Mouse (Mus musculus): ENCODE measurements around the gene Ttc25. TPM values are rescaled to one million over a fixed set of nuclear protein-coding genes. Genes with fewer than 3 reads are reported as not detected.

The Ttc25 gene
- 0.13 TPM for polyA plus RNA-seq (2017; shearing (Covaris generic))

DNA sequence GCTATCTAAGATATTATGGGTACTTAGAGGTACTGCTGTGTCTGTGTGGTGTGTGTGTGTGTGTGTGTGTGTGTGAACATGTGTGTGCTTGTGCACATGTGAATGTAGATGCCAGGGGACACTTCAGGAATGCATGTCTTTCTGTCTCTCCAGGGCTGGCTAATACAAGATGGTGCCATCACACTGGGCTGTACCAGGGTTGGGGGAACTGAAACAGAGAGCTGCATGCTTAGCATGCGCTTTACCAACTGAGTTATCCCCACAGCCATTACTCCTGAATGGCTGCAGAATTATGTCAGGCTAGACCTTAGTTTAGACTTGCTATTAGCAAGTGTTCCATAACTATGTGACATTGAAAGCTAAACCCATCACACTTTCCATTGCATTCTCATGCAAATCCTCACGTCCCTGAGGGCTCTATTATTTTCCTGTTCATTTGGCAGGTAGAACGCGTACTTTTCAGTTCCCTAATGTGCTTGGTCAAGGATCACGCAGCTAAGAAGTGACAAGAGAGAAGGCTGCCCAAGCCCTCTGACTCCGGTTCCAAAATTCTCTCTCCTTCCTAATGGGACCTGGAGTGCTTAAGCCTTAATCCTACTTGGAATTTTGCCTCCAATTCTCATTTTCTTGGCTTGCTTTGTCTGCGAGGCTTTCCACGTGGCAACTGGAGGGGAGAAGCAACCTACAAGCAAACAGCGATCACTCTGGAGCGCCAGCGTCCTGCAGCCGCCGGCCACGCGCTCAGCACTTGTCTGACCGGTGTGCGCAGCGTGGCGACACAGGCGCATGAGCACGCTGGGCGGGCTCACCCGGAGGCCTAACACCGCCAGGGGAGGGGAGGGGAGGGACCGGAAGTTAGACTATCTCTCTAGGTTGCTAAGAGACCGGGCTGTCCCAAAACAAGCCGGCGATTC lies at the start of gene Ttc25:
Gene Ttc25, plus strand, starts transcription at position 776 of the 914 bp plus-strand sequence.

DNA sequence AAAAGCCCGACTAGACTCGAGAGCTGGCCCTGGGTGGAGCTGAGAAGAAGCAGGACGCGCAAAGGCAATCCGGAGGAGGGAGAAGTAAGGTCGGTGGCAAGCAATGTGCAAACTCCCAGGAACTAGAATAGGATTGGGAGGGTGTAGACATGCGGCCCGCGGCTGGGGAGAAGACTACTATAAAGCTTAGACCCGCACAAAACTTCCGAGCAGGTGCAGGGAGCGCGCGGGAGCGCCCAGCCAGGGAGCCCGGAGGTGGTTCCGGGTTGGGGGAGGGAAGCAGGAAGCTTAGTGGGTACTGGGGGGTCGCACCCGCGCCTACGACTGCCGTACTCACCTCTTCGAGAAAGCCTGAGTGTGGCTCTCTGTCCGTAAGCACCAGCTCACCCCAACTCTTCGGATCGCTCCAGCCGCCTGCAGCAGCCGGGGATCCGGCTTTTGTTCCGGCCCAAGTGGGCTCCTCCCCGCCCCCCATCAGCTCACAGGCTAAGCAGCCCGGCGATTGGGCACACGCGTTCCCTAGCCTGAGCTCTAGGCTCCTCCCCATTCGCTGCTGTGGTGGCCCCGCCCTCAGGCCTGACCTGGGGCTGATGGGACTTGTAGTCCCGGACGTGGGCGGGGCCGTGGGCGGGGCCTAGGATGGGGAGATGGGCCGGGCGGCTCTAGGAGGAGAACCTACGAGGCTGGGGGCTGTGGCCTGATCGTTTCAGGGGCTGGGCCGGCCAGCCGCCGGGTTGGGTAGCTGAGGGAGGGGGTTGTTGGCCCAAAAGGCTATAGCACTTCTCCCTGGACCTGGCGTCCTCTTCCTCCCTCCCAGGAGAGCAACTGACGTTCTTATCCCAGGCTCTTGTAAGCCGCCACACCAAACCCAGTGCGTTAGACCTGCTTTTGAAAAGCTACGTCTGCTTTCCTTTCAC lies 17.7 kb upstream of the Ttc25 start, which contains the start of gene Acly:
Gene Acly, minus strand, starts transcription at position 543 of the 917 bp plus-strand sequence.

DNA sequence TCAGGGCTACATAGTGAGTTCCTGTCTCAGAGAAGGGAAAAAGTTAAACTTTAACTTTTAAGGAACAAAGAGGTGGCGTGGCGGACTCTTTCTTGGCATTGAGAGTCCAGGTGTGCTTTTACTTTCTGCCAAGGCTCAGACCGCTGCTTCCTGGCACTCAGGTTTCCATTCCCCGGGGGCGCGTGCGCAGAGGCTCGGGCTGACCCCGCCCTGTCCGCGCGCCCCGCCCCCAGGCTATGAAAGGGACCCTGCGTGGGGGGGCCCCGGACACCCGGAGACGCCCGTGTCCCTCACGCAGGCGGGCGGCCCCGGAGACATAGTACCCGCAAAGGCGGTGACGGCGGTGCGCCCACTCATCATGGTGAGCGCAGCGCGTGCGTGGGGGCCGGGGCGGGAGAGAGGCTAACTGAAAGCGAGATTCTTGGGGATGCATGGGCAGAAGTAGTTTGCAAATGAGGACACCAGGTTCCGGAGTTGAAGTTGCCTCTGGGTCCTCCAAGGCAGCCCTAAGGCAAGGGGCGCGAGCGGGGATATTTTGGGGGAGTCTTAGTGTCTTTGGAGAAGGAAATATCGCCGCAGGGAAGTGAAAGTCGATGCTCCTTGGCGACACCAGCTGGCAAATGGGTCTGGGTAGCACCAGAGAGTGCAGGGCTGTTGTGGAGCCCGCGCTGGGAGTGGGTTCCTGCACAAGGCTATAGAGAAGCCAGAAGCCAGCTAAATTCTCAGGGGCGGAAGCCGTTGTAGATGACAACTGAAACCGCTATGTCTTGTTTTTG lies 29.5 kb downstream of the Ttc25 start, which contains the start of gene Cnp:
Gene Cnp, plus strand, starts transcription at position 197 of the 776 bp plus-strand sequence.

DNA sequence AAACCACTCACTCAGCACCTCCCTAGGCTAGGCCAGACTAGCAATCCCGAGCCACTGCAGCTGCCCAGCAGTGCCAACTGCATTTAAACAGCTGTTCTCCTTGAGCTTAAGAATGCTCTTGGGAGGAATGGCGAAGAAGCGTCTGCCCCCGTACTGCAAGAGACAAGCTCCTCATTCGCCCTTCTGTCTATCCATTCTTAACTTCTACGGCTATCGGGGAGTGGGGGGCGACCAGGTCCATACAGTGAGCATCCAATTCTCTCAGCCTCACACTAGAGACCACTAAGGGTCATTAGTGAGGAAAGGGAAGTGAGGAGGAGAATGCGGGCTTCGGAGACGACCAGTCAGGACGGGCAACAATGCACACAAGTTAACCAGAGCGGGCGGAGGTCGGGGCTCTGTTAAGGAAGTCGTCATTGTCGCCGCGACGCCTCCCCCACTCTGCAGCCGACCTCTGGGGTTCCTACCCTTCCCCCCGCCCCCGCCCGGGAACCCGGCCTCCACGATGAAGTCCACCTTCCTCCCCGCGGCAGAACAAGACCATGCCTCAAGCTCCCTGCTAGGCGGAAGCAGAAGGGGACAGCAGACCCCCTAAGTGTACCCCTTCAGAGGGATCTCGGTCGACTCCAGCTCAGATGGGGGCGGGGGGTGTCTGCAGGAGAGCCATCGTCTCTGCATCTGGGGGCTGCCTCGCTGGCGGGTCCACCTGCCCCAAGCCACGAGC lies 73.5 kb downstream of the Ttc25 start, which contains the start of gene Nkiras2:
Gene Nkiras2, plus strand, starts transcription at position 484 of the 724 bp plus-strand sequence.

DNA sequence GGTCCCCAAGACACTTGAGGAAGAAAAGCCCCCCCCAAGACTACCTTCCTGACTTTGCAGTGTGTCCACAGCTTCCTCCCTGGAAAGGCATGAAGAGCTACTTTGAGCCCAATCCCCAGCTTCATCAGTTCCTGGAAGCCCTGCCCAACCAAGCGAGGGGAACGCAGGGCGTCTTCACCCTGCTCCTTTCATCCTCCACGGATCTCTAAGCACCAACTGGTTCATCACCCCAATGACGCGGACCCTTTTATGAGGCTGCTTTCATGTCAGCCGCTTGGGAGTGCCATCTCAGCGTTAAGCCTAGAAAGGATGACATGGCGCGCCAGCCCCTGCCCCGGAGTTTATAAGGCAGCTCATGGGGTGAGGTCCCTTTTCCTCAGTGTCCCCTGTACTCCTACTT lies 74.6 kb downstream of the Ttc25 start, which contains the start of gene Dnajc7:
Gene Dnajc7, minus strand, starts transcription at position 187 of the 400 bp plus-strand sequence.

Other genes starting within 250 kb of the Ttc25 start
- 2,424 TPM for gene Eif1, start 225.7 kb upstream of the Ttc25 start, polyA plus RNA-seq (2017; shearing (Covaris generic))
- not detected for gene Gast, start 211.2 kb upstream of the Ttc25 start, polyA plus RNA-seq (2017; shearing (Covaris generic))
- 2.1 TPM for gene Hap1, start 189.5 kb upstream of the Ttc25 start, polyA plus RNA-seq (2017; shearing (Covaris generic))
- gene Jup, start 147.8 kb upstream of the Ttc25 start, polyA plus RNA-seq (2017; shearing (Covaris generic)), result 2.8 TPM
- gene P3h4, start 130.8 kb upstream of the Ttc25 start, polyA plus RNA-seq (2017; shearing (Covaris generic)), result not detected
- 0.30 TPM for gene Fkbp10, start 129.9 kb upstream of the Ttc25 start, polyA plus RNA-seq (2017; shearing (Covaris generic))
- gene Nt5c3b, start 103.8 kb upstream of the Ttc25 start, polyA plus RNA-seq (2017; shearing (Covaris generic)), result 163 TPM
- 0.29 TPM for gene Klhl10, start 103.7 kb upstream of the Ttc25 start, polyA plus RNA-seq (2017; shearing (Covaris generic))
- 4.2 TPM for gene Klhl11, start 72.9 kb upstream of the Ttc25 start, polyA plus RNA-seq (2017; shearing (Covaris generic))
- gene Acly, start 17.6 kb upstream of the Ttc25 start, polyA plus RNA-seq (2017; shearing (Covaris generic)), result 155 TPM
- 392 TPM for gene Cnp, start 29.3 kb downstream of the Ttc25 start, polyA plus RNA-seq (2017; shearing (Covaris generic))
- gene Nkiras2, start 73.6 kb downstream of the Ttc25 start, polyA plus RNA-seq (2017; shearing (Covaris generic)), result 28.4 TPM
- gene Dnajc7, start 74.6 kb downstream of the Ttc25 start, polyA plus RNA-seq (2017; shearing (Covaris generic)), result 616 TPM
- gene Zfp385c, start 146.8 kb downstream of the Ttc25 start, polyA plus RNA-seq (2017; shearing (Covaris generic)), result 0.51 TPM
- 33.4 TPM for gene Dhx58, start 158.7 kb downstream of the Ttc25 start, polyA plus RNA-seq (2017; shearing (Covaris generic))
- gene Kat2a, start 166.9 kb downstream of the Ttc25 start, polyA plus RNA-seq (2017; shearing (Covaris generic)), result 69.0 TPM
- 0.47 TPM for gene Hspb9, start 168.2 kb downstream of the Ttc25 start, polyA plus RNA-seq (2017; shearing (Covaris generic))
- gene Rab5c, start 192.6 kb downstream of the Ttc25 start, polyA plus RNA-seq (2017; shearing (Covaris generic)), result 52.0 TPM
- 0.59 TPM for gene Kcnh4, start 214.3 kb downstream of the Ttc25 start, polyA plus RNA-seq (2017; shearing (Covaris generic))
- not detected for gene Hcrt, start 217.3 kb downstream of the Ttc25 start, polyA plus RNA-seq (2017; shearing (Covaris generic))
- 5.3 TPM for gene Ghdc, start 225.3 kb downstream of the Ttc25 start, polyA plus RNA-seq (2017; shearing (Covaris generic))

Measured in CD4-positive, CD25-positive, alpha-beta regulatory T cell (primary cell).